Mouse (Mus musculus) heart, embryonic 12.5 days (tissue): Measurements from ENCODE around the gene Psmd10. TPM values are rescaled to one million over a fixed set of nuclear protein-coding genes. Genes with fewer than 3 reads are reported as not detected.

ENCODE experiments used
- ATAC-seq: fragments of 200-750 bp; cut with Nextera tagmentation; 2 replicates; pipeline ENCODE4 v1.8.0; 2017; ENCODE audit warnings: moderate TSS enrichment, moderate library complexity; ENCODE audit not compliant: insufficient number of reproducible peaks, low FRiP score
- H3K27ac ChIP-seq: fragments of 300-500 bp; sonication (generic); 2 replicates; pipeline ENCODE4 v1.5.1; 2016; ENCODE audit warnings: mild to moderate bottlenecking, moderate library complexity; ENCODE audit not compliant: poor library complexity, severe bottlenecking
- H3K27me3 ChIP-seq: fragments of 300-500 bp; sonication (generic); replicated peaks from 2 replicates; pipeline ENCODE4 v1.6.1; 2016; ENCODE audit warnings: mild to moderate bottlenecking, moderate library complexity
- H3K36me3 ChIP-seq: fragments of 300-500 bp; sonication (generic); 2 replicates; pipeline ENCODE4 v1.6.1; 2016; ENCODE audit warnings: mild to moderate bottlenecking, moderate library complexity
- H3K4me1 ChIP-seq: fragments of 300-500 bp; sonication (generic); replicated peaks from 2 replicates; pipeline ENCODE4 v1.6.1; 2016; ENCODE audit warnings: mild to moderate bottlenecking
- H3K4me2 ChIP-seq: fragments of 300-500 bp; sonication (generic); 2 replicates; pipeline ENCODE4 v1.6.1; 2016; ENCODE audit warnings: mild to moderate bottlenecking, moderate library complexity
- H3K4me3 ChIP-seq: fragments of 300-500 bp; sonication (generic); 2 replicates; pipeline ENCODE4 v1.5.1; 2016; ENCODE audit warnings: mild to moderate bottlenecking
- H3K9ac ChIP-seq: fragments of 300-500 bp; sonication (generic); 2 replicates; pipeline ENCODE4 v1.6.1; 2016; ENCODE audit warnings: mild to moderate bottlenecking, moderate library complexity
- H3K9me3 ChIP-seq: fragments of 300-500 bp; sonication (generic); replicated peaks from 2 replicates; pipeline ENCODE4 v1.6.1; 2016; ENCODE audit warnings: mild to moderate bottlenecking, moderate library complexity
- WGBS: fragments of 180-500 bp; shearing (Covaris S2); methylation state at CpG from one replicate; pipeline ENCODE4 v1.1.7; 2016; 5-methylcytosine and 5-hydroxymethylcytosine counted together
- polyA plus RNA-seq: library from polyadenylated mRNA; unstranded; fragments of >200 nt; fragmentation: Nextera tagmentation; extraction: Ambion mirVana; gene quantifications from 2 replicates; pipeline ENCODE4 v1.2.1, GENCODE M21; 2016

Psmd10 gene
- 33.3 and 34.6 TPM in 2 replicates for polyA plus RNA-seq

- no peak within 1 kb of the TSS; the same call in 1 of the 2 replicates for H3K27ac ChIP-seq
- peak; percentile 96 for ATAC-seq
These were observed at the start of gene Psmd10, which contains the start of gene Atg4a for GRCm38 (mm10) chrX:140956272-140956940. TSS of gene Psmd10 (minus strand) at chrX:140956728. TSS of gene Atg4a (plus strand) at chrX:140956907.

GRCm38 (mm10) chrX:140998885-140999284 is 42.4 kb upstream of the Psmd10 start:
- ATAC-seq, result peak; percentile 29; the same call in 1 of the 2 replicates
- Histone ChIP-seq H3K4me1 (no peaks in the 10 kb centered on the region), H3K4me2 (no peak overlapping the region), H3K9me3 (no peaks in the 10 kb centered on the region), H3K9ac (no peak overlapping the region), H3K4me3 (no peak overlapping the region), H3K36me3 (no peaks in the 10 kb centered on the region), H3K27ac (no peak overlapping the region), H3K27me3 (peaks cover 51% of the 10 kb centered on the region)

More at GRCm38 (mm10) chrX:140956272-140956940, at the start of gene Psmd10, which contains the start of gene Atg4a:
- 19% methylated on average over 23 of the region's 23 CpGs for WGBS
- Histone ChIP-seq H3K9ac (peak within 1 kb of the TSS; percentile 58), H3K9me3 (no peaks in the 10 kb centered on the region), H3K4me1 (no peaks in the 10 kb centered on the region), H3K4me3 (peak within 1 kb of the TSS; percentile 63), H3K27me3 (no peaks in the 10 kb centered on the region), H3K36me3 (peaks cover 5% of the 10 kb centered on the region; the same call in 1 of the 2 replicates), H3K4me2 (peak within 1 kb of the TSS; percentile 68)

GRCm38 (mm10) chrX:140997912-140998545 is 41.5 kb upstream of the Psmd10 start:
- Histone ChIP-seq H3K27me3 (peaks cover 51% of the 10 kb centered on the region), H3K4me1 (no peaks in the 10 kb centered on the region), H3K4me2 (no peak overlapping the region), H3K9ac (no peak overlapping the region), H3K9me3 (no peaks in the 10 kb centered on the region), H3K4me3 (no peak overlapping the region), H3K27ac (no peak overlapping the region), H3K36me3 (no peaks in the 10 kb centered on the region)
- no peak for ATAC-seq
- 67% methylated on average over 1 of the region's 1 CpGs for WGBS

GRCm38 (mm10) chrX:140996909-140997516 is 40.5 kb upstream of the Psmd10 start:
- peaks cover 51% of the 10 kb centered on the region for H3K27me3 ChIP-seq
- no peaks in the 10 kb centered on the region for H3K36me3 ChIP-seq
- no peak overlapping the region for H3K4me3 ChIP-seq
- ATAC-seq, result peak; percentile 36; the same call in 1 of the 2 replicates
- no peaks in the 10 kb centered on the region for H3K4me1 ChIP-seq
- H3K4me2 ChIP-seq, result no peak overlapping the region
- no peak overlapping the region for H3K9ac ChIP-seq
- H3K9me3 ChIP-seq, result no peaks in the 10 kb centered on the region
- 88% methylated on average over 1 of the region's 1 CpGs for WGBS
- H3K27ac ChIP-seq, result no peak overlapping the region

- no peak for ATAC-seq
- WGBS, result 74% methylated on average over 2 of the region's 2 CpGs
These were observed 28.7 kb upstream of the Psmd10 start for GRCm38 (mm10) chrX:140985256-140985655.

GRCm38 (mm10) chrX:140984795-140985194 is 28.3 kb upstream of the Psmd10 start:
- 60% methylated on average over 6 of the region's 6 CpGs for WGBS
- Histone ChIP-seq H3K36me3 (no peaks in the 10 kb centered on the region), H3K4me3 (no peak overlapping the region), H3K4me2 (no peak overlapping the region), H3K9ac (no peak overlapping the region), H3K27ac (no peak overlapping the region), H3K9me3 (no peaks in the 10 kb centered on the region), H3K27me3 (peaks cover 17% of the 10 kb centered on the region), H3K4me1 (peaks cover 11% of the 10 kb centered on the region)
- no peak for ATAC-seq

More at GRCm38 (mm10) chrX:140985256-140985655, 28.7 kb upstream of the Psmd10 start:
- Histone ChIP-seq H3K9me3 (no peaks in the 10 kb centered on the region), H3K4me1 (peaks cover 11% of the 10 kb centered on the region), H3K4me2 (no peak overlapping the region), H3K9ac (no peak overlapping the region), H3K27me3 (peaks cover 17% of the 10 kb centered on the region), H3K27ac (no peak overlapping the region), H3K4me3 (no peak overlapping the region), H3K36me3 (no peaks in the 10 kb centered on the region)

- H3K36me3 ChIP-seq, result no peaks in the 10 kb centered on the region
- peaks cover 21% of the 10 kb centered on the region for H3K27me3 ChIP-seq
These were observed 26.9 kb upstream of the Psmd10 start for GRCm38 (mm10) chrX:140983206-140983960.

GRCm38 (mm10) chrX:140980163-140980562 is 23.6 kb upstream of the Psmd10 start:
- Histone ChIP-seq H3K27me3 (peaks cover 20% of the 10 kb centered on the region), H3K27ac (no peak overlapping the region), H3K9ac (no peak overlapping the region), H3K4me2 (no peak overlapping the region), H3K4me3 (no peak overlapping the region), H3K4me1 (peaks cover 15% of the 10 kb centered on the region), H3K9me3 (no peaks in the 10 kb centered on the region), H3K36me3 (no peaks in the 10 kb centered on the region)
- WGBS, result 70% methylated on average over 4 of the region's 4 CpGs
- ATAC-seq, result no peak

More at GRCm38 (mm10) chrX:140983206-140983960, 26.9 kb upstream of the Psmd10 start:
- Histone ChIP-seq H3K9ac (no peak overlapping the region), H3K4me3 (no peak overlapping the region), H3K9me3 (no peaks in the 10 kb centered on the region), H3K27ac (no peak overlapping the region), H3K4me2 (no peak overlapping the region), H3K4me1 (peaks cover 15% of the 10 kb centered on the region)
- WGBS, result 39% methylated on average over 6 of the region's 6 CpGs
- no peak for ATAC-seq

GRCm38 (mm10) chrX:140979546-140979945 is 23.0 kb upstream of the Psmd10 start:
- Histone ChIP-seq H3K27me3 (peaks cover 14% of the 10 kb centered on the region; the same call in 1 of the 2 replicates), H3K4me2 (no peak overlapping the region), H3K4me3 (no peak overlapping the region), H3K9me3 (no peaks in the 10 kb centered on the region), H3K4me1 (peaks cover 15% of the 10 kb centered on the region), H3K9ac (no peak overlapping the region), H3K27ac (no peak overlapping the region), H3K36me3 (no peaks in the 10 kb centered on the region)
- 71% methylated on average over 2 of the region's 2 CpGs for WGBS
- 0 out of 2 replicates have a peak, but pooled peaks have one; percentile 45 for ATAC-seq

GRCm38 (mm10) chrX:140978943-140979342 is 22.4 kb upstream of the Psmd10 start:
- Histone ChIP-seq H3K36me3 (no peaks in the 10 kb centered on the region), H3K27ac (no peak overlapping the region), H3K4me1 (peaks cover 13% of the 10 kb centered on the region), H3K4me3 (no peak overlapping the region), H3K27me3 (peaks cover 12% of the 10 kb centered on the region; the same call in 1 of the 2 replicates), H3K4me2 (no peak overlapping the region), H3K9ac (no peak overlapping the region), H3K9me3 (no peaks in the 10 kb centered on the region)
- 79% methylated on average over 1 of the region's 1 CpGs for WGBS
- no peak for ATAC-seq
